Mouse (Mus musculus): Measurements from ENCODE around the gene Cux2. TPM values are rescaled to one million over a fixed set of nuclear protein-coding genes. Genes with fewer than 3 reads are reported as not detected.
A peak's percentile ranks its signal among the peaks of the same experiment; 100 is the strongest.

Cux2 gene
- polyA plus RNA-seq, 1 experiment from 2014 or later: 4.9 TPM

- Histone ChIP-seq H3K9ac (ENCODE audit: low read depth, low read length) (no peak overlapping the region), H3K27ac (ENCODE audit: low read depth, low read length) (no peak overlapping the region), H3K4me3 (ENCODE audit: low read depth, low read length) (no peak overlapping the region), H3K9me3 (ENCODE audit: control insufficient read depth, low read length) (no peaks in the 10 kb centered on the region), H3K36me3 (ENCODE audit: control insufficient read depth, insufficient read depth, low read length) (no peaks in the 10 kb centered on the region), H3K4me2 (no peak overlapping the region), H3K4me1 (replicated peaks; ENCODE audit: control insufficient read depth, insufficient read depth, low read length) (no peaks in the 10 kb centered on the region), H3K27me3 (replicated peaks; ENCODE audit: control insufficient read depth, insufficient read depth, low read length) (no peaks in the 10 kb centered on the region; the same call in 1 of the 2 replicates)
- WGBS: 69% methylated on average over 13 of the region's 13 CpGs
- DNase-seq (ENCODE audit: low spot score) (no peak), ATAC-seq (replicated peaks; ENCODE audit: low FRiP score) (no peak)
Measured at GRCm38 (mm10) chr5:122068563-122068962, 18.7 kb upstream of the Cux2 start.

GRCm38 (mm10) chr5:122063204-122063933 lies 13.5 kb upstream of the Cux2 start:
- H3K4me1 ChIP-seq (replicated peaks; ENCODE audit: control insufficient read depth, insufficient read depth, low read length): no peaks in the 10 kb centered on the region
- no peak overlapping the region for H3K27ac ChIP-seq (ENCODE audit: low read depth, low read length)
- no peak overlapping the region for H3K9ac ChIP-seq (ENCODE audit: low read depth, low read length)
- ATAC-seq (replicated peaks; ENCODE audit: low FRiP score): no peak
- no peaks in the 10 kb centered on the region for H3K36me3 ChIP-seq (ENCODE audit: control insufficient read depth, insufficient read depth, low read length)
- no peak overlapping the region for H3K4me2 ChIP-seq
- DNase-seq (ENCODE audit: low spot score): no peak
- H3K9me3 ChIP-seq (ENCODE audit: control insufficient read depth, low read length): no peaks in the 10 kb centered on the region
- WGBS: 75% methylated on average over 25 of the region's 25 CpGs
- H3K4me3 ChIP-seq (ENCODE audit: low read depth, low read length): no peak overlapping the region
- H3K27me3 ChIP-seq (replicated peaks; ENCODE audit: control insufficient read depth, insufficient read depth, low read length): no peaks in the 10 kb centered on the region; the same call in 1 of the 2 replicates

GRCm38 (mm10) chr5:122062479-122062878 lies 12.6 kb upstream of the Cux2 start:
- H3K9ac ChIP-seq (ENCODE audit: low read depth, low read length): no peak overlapping the region
- no peaks in the 10 kb centered on the region for H3K4me1 ChIP-seq (replicated peaks; ENCODE audit: control insufficient read depth, insufficient read depth, low read length)
- no peaks in the 10 kb centered on the region for H3K9me3 ChIP-seq (ENCODE audit: control insufficient read depth, low read length)
- H3K27me3 ChIP-seq (replicated peaks; ENCODE audit: control insufficient read depth, insufficient read depth, low read length): no peaks in the 10 kb centered on the region; the same call in 1 of the 2 replicates
- no peak for DNase-seq (ENCODE audit: low spot score)
- no peaks in the 10 kb centered on the region for H3K36me3 ChIP-seq (ENCODE audit: control insufficient read depth, insufficient read depth, low read length)
- no peak for ATAC-seq (replicated peaks; ENCODE audit: low FRiP score)
- no peak overlapping the region for H3K4me3 ChIP-seq (ENCODE audit: low read depth, low read length)
- WGBS: 20% methylated on average over 12 of the region's 12 CpGs
- no peak overlapping the region for H3K4me2 ChIP-seq
- no peak overlapping the region for H3K27ac ChIP-seq (ENCODE audit: low read depth, low read length)

GRCm38 (mm10) chr5:122060767-122061333 lies 10.9 kb upstream of the Cux2 start:
- WGBS: 38% methylated on average over 9 of the region's 12 CpGs

GRCm38 (mm10) chr5:122059060-122060017 lies 9.4 kb upstream of the Cux2 start:
- no peak for ATAC-seq (replicated peaks; ENCODE audit: low FRiP score)
- 26% methylated on average over 38 of the region's 39 CpGs for WGBS
- H3K9ac ChIP-seq (ENCODE audit: low read depth, low read length): no peak overlapping the region
- no peaks in the 10 kb centered on the region for H3K9me3 ChIP-seq (ENCODE audit: control insufficient read depth, low read length)
- H3K27me3 ChIP-seq (replicated peaks; ENCODE audit: control insufficient read depth, insufficient read depth, low read length): no peaks in the 10 kb centered on the region; the same call in 1 of the 2 replicates
- no peaks in the 10 kb centered on the region for H3K4me1 ChIP-seq (replicated peaks; ENCODE audit: control insufficient read depth, insufficient read depth, low read length)
- no peaks in the 10 kb centered on the region for H3K36me3 ChIP-seq (ENCODE audit: control insufficient read depth, insufficient read depth, low read length)
- no peak overlapping the region for H3K27ac ChIP-seq (ENCODE audit: low read depth, low read length)
- 0 out of 2 replicates have a peak overlapping the region, but pooled peaks have one; percentile 1 for H3K4me3 ChIP-seq (ENCODE audit: low read depth, low read length)
- DNase-seq (ENCODE audit: low spot score): peak; percentile 69
- peak overlapping the region; percentile 50 for H3K4me2 ChIP-seq

More at GRCm38 (mm10) chr5:122060767-122061333, 10.9 kb upstream of the Cux2 start:
- no peak for ATAC-seq (replicated peaks; ENCODE audit: low FRiP score)
- Histone ChIP-seq H3K9ac (ENCODE audit: low read depth, low read length) (no peak overlapping the region), H3K9me3 (ENCODE audit: control insufficient read depth, low read length) (no peaks in the 10 kb centered on the region), H3K4me1 (replicated peaks; ENCODE audit: control insufficient read depth, insufficient read depth, low read length) (no peaks in the 10 kb centered on the region), H3K36me3 (ENCODE audit: control insufficient read depth, insufficient read depth, low read length) (no peaks in the 10 kb centered on the region), H3K4me3 (ENCODE audit: low read depth, low read length) (no peak overlapping the region), H3K4me2 (peak overlapping the region; percentile 33), H3K27me3 (replicated peaks; ENCODE audit: control insufficient read depth, insufficient read depth, low read length) (no peaks in the 10 kb centered on the region; the same call in 1 of the 2 replicates), H3K27ac (ENCODE audit: low read depth, low read length) (no peak overlapping the region)
- DNase-seq (ENCODE audit: low spot score): peak; percentile 60

GRCm38 (mm10) chr5:122057622-122058021 lies 7.7 kb upstream of the Cux2 start:
- DNase-seq (ENCODE audit: low spot score) (no peak), ATAC-seq (replicated peaks; ENCODE audit: low FRiP score) (no peak)
- H3K4me3 ChIP-seq (ENCODE audit: low read depth, low read length): no peak overlapping the region
- no peaks in the 10 kb centered on the region for H3K36me3 ChIP-seq (ENCODE audit: control insufficient read depth, insufficient read depth, low read length)
- peaks cover 14% of the 10 kb centered on the region for H3K27me3 ChIP-seq (replicated peaks; ENCODE audit: control insufficient read depth, insufficient read depth, low read length)
- no peak overlapping the region for H3K4me2 ChIP-seq
- H3K4me1 ChIP-seq (replicated peaks; ENCODE audit: control insufficient read depth, insufficient read depth, low read length): no peaks in the 10 kb centered on the region
- H3K9ac ChIP-seq (ENCODE audit: low read depth, low read length): no peak overlapping the region
- H3K27ac ChIP-seq (ENCODE audit: low read depth, low read length): no peak overlapping the region
- H3K9me3 ChIP-seq (ENCODE audit: control insufficient read depth, low read length): no peaks in the 10 kb centered on the region
- 66% methylated on average over 6 of the region's 6 CpGs for WGBS

GRCm38 (mm10) chr5:122056557-122056956 lies 6.7 kb upstream of the Cux2 start:
- H3K9ac ChIP-seq (ENCODE audit: low read depth, low read length): no peak overlapping the region
- H3K9me3 ChIP-seq (ENCODE audit: control insufficient read depth, low read length): no peaks in the 10 kb centered on the region
- ATAC-seq (replicated peaks; ENCODE audit: low FRiP score) (no peak), DNase-seq (ENCODE audit: low spot score) (no peak)
- H3K4me2 ChIP-seq: no peak overlapping the region
- WGBS: 65% methylated on average over 8 of the region's 8 CpGs
- H3K27ac ChIP-seq (ENCODE audit: low read depth, low read length): no peak overlapping the region
- H3K4me3 ChIP-seq (ENCODE audit: low read depth, low read length): no peak overlapping the region
- H3K27me3 ChIP-seq (replicated peaks; ENCODE audit: control insufficient read depth, insufficient read depth, low read length): peaks cover 22% of the 10 kb centered on the region
- H3K36me3 ChIP-seq (ENCODE audit: control insufficient read depth, insufficient read depth, low read length): no peaks in the 10 kb centered on the region
- no peaks in the 10 kb centered on the region for H3K4me1 ChIP-seq (replicated peaks; ENCODE audit: control insufficient read depth, insufficient read depth, low read length)

GRCm38 (mm10) chr5:122054130-122054843 lies 4.4 kb upstream of the Cux2 start:
- no peak for DNase-seq (ENCODE audit: low spot score)
- no peaks in the 10 kb centered on the region for H3K36me3 ChIP-seq (ENCODE audit: control insufficient read depth, insufficient read depth, low read length)
- H3K4me1 ChIP-seq (replicated peaks; ENCODE audit: control insufficient read depth, insufficient read depth, low read length): peaks cover 4% of the 10 kb centered on the region
- 34% methylated on average over 13 of the region's 13 CpGs for WGBS
- no peak overlapping the region for H3K9ac ChIP-seq (ENCODE audit: low read depth, low read length)
- peak overlapping the region; percentile 40; the same call in 1 of the 2 replicates for H3K4me2 ChIP-seq
- H3K27me3 ChIP-seq (replicated peaks; ENCODE audit: control insufficient read depth, insufficient read depth, low read length): peaks cover 32% of the 10 kb centered on the region
- no peak overlapping the region for H3K27ac ChIP-seq (ENCODE audit: low read depth, low read length)
- no peak overlapping the region for H3K4me3 ChIP-seq (ENCODE audit: low read depth, low read length)
- no peak for ATAC-seq (replicated peaks; ENCODE audit: low FRiP score)
- no peaks in the 10 kb centered on the region for H3K9me3 ChIP-seq (ENCODE audit: control insufficient read depth, low read length)
